Mouse (Mus musculus): Measurements from ENCODE around the gene Mapk7.

DNA sequence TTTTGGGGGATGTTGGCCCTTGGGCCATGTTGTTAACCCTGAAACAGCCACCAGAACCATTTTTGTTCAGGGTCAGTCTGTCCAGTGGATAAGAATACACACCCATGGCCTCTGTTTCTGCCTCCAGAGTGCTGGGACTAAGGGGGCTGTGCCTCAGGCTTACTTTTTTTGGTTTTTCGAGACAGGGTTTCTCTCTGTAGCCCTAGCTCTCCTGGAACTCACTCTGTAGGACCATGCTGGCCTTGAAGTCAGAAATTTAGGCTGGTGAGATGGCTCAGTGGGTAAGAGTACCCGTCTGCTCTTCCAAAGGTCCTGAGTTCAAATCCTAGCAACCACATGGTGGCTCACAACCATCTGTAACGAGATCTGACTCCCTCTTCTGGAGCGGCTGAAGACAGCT, 15.4 kb downstream of the Mapk7 start:
- TF ChIP-seq POLR2A (IDR thresholded peaks at IDR 0.05; ENCODE audit: borderline replicate concordance, extremely low read depth, insufficient read depth, insufficient read length, poor library complexity, severe bottlenecking) (no peak), CTCF (IDR thresholded peaks at IDR 0.05; ENCODE audit: borderline replicate concordance, extremely low read depth, insufficient read depth, insufficient read length) (no peak)

Measured in brain, embryonic 14.5 days (tissue).